Mouse (Mus musculus) liver, embryonic 11.5 days (tissue): ENCODE data around the gene Grik2. TPM values are rescaled to one million over a fixed set of nuclear protein-coding genes. Genes with fewer than 3 reads are reported as not detected.
A peak's percentile ranks its signal among the peaks of the same experiment; 100 is the strongest.

Experiments
- ATAC-seq: fragments of 200-750 bp; cut with Nextera tagmentation; replicated peaks from 2 replicates; pipeline ENCODE4 v1.8.0; 2017; ENCODE audit warnings: moderate number of reproducible peaks, mild to moderate bottlenecking, moderate TSS enrichment, moderate library complexity; ENCODE audit not compliant: low FRiP score
- DNase-seq: peaks from one replicate; pipeline ENCODE4 v3.0.0-alpha.2; 2017; ENCODE audit warnings: low spot score
- H3K27ac ChIP-seq: fragments of 300-500 bp; sonication (generic); 2 replicates; pipeline ENCODE4 v1.5.1; 2014; ENCODE audit warnings: mild to moderate bottlenecking, low read depth, low read length, control low read depth
- H3K27me3 ChIP-seq: fragments of 300-500 bp; sonication (generic); replicated peaks from 2 replicates; pipeline ENCODE4 v1.6.1; 2014; ENCODE audit warnings: low read length, mixed read lengths; ENCODE audit not compliant: control insufficient read depth, insufficient read depth
- H3K36me3 ChIP-seq: fragments of 300-500 bp; sonication (generic); 2 replicates; pipeline ENCODE4 v1.6.1; 2014; ENCODE audit warnings: mild to moderate bottlenecking, low read length, moderate library complexity, mixed read lengths; ENCODE audit not compliant: control insufficient read depth, insufficient read depth
- H3K4me1 ChIP-seq: fragments of 300-500 bp; sonication (generic); replicated peaks from 2 replicates; pipeline ENCODE4 v1.6.1; 2014; ENCODE audit warnings: low read length, mixed read lengths; ENCODE audit not compliant: control insufficient read depth, insufficient read depth
- H3K4me2 ChIP-seq: fragments of 300-500 bp; sonication (generic); 2 replicates; pipeline ENCODE4 v1.6.1; 2014; ENCODE audit warnings: mild to moderate bottlenecking, control low read depth, moderate library complexity
- H3K4me3 ChIP-seq: fragments of 300-500 bp; sonication (generic); 2 replicates; pipeline ENCODE4 v1.5.1; 2014; ENCODE audit warnings: low read depth, low read length, control low read depth
- H3K9ac ChIP-seq: fragments of 300-500 bp; sonication (generic); 2 replicates; pipeline ENCODE4 v1.6.1; 2014; ENCODE audit warnings: low read depth, low read length, control low read depth
- H3K9me3 ChIP-seq: fragments of 300-500 bp; sonication (generic); 2 replicates; pipeline ENCODE4 v1.6.1; 2016; ENCODE audit warnings: low read length, inconsistent platforms, mixed read lengths; ENCODE audit not compliant: control insufficient read depth
- WGBS: fragments of 180-500 bp; shearing (Covaris S2); extraction: QIAGEN DNeasy Blood & Tissue Kit; methylation state at CpG from one replicate; pipeline ENCODE4 v1.1.7; 2014; 5-methylcytosine and 5-hydroxymethylcytosine counted together
- polyA plus RNA-seq: library from polyadenylated mRNA; unstranded; fragments of >200 nt; fragmentation: Nextera tagmentation; extraction: Ambion mirVana; gene quantifications from 2 replicates; pipeline ENCODE4 v1.2.1, GENCODE M21; 2014

Grik2 gene
- 0.53 TPM in 2 replicates for polyA plus RNA-seq

DNA sequence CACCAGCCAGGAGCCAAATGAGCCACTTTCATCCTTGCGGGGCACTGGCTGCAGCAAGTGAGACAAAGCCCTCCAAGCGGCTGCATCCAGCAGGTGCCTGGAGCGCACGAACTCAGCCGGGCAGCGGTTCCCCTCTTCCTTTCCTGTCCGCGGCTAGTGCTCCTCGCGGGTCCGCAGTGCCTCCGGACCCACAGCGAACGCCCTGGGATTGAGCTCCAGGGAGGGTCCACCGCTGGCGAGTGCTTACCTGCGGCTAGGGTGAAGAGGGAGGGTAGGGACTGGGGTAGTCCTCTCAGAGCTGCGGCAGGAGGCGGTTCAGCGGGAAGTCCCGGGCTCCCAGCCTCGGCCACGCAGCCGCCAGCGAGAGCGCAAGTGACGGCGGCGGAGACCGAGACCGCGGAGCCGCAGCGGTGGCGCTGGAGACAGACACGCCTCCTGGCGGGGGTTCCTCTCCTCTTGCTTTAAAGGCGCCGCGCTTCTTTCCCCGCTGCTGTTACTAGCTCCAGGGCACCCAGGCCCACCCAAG, at the start of gene Grik2:
Gene Grik2, minus strand, starts transcription at position 386 of the 526 bp plus-strand sequence.
- Histone ChIP-seq H3K27ac (no peak within 1 kb of the TSS), H3K9me3 (no peaks in the 10 kb centered on the region), H3K4me3 (peak within 1 kb of the TSS; percentile 50), H3K27me3 (peaks cover 14% of the 10 kb centered on the region), H3K4me1 (no peaks in the 10 kb centered on the region), H3K4me2 (peak within 1 kb of the TSS; percentile 72), H3K36me3 (no peaks in the 10 kb centered on the region), H3K9ac (no peak within 1 kb of the TSS)
- peak; percentile 60 for DNase-seq
- WGBS: 1% methylated on average over 41 of the region's 41 CpGs
- peak; percentile 49 for ATAC-seq

- Histone ChIP-seq H3K4me2 (no peak overlapping the region), H3K4me3 (no peak overlapping the region), H3K9ac (no peak overlapping the region), H3K27me3 (no peaks in the 10 kb centered on the region), H3K9me3 (no peaks in the 10 kb centered on the region), H3K4me1 (no peaks in the 10 kb centered on the region), H3K36me3 (no peaks in the 10 kb centered on the region), H3K27ac (no peak overlapping the region)
- DNase-seq: no peak
- 81% methylated on average over 3 of the region's 3 CpGs for WGBS
- ATAC-seq: no peak
Observed at GRCm38 (mm10) chr10:49834392-49834791, 45.8 kb upstream of the Grik2 start.

DNA sequence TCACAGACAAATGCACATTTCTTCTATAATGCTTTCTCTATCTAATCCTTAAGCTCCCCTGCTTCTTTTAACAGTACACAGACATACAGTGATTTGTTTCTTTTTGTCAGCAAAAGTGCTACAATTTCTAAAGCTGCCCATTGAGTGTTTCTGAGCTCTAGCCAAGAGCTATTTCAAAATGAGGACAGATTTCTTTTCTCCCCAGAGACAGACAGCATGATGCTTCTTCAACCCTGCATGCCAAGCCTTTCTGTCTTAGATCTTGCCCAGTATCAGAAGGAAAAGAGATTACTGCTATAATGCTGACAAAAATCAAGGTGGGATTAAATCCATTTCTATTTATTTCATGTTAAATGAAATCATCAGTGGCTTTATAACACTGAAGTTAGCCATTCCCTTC, 18.7 kb upstream of the Grik2 start:
- H3K4me1 ChIP-seq: no peaks in the 10 kb centered on the region
- no peak overlapping the region for H3K4me2 ChIP-seq
- H3K36me3 ChIP-seq: no peaks in the 10 kb centered on the region
- no peak overlapping the region for H3K9ac ChIP-seq
- no peak overlapping the region for H3K4me3 ChIP-seq
- H3K27ac ChIP-seq: no peak overlapping the region
- no peaks in the 10 kb centered on the region for H3K9me3 ChIP-seq
- no peak for DNase-seq
- ATAC-seq: no peak
- H3K27me3 ChIP-seq: no peaks in the 10 kb centered on the region

- 79% methylated on average over 1 of the region's 1 CpGs for WGBS
Observed at GRCm38 (mm10) chr10:49801001-49801400, 12.4 kb upstream of the Grik2 start.

DNA sequence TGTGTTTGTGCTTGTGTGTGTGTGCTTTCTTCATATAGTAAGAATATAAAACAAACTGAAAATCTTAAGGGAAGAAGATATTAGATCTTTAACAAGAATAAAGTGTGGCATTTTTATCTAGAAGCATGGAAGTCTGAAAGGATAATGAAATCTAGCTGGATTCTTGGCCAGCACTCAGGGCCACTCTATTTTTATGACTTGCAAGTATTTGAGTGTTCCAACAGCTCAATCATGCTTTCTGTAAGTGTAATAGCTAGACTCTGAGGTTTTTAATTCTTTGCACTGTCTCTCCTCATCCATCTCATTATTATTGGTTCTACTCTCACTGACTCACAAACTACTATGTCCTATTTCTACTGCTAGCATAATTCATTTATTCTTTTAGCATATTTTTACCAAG, 5.6 kb upstream of the Grik2 start:
- Histone ChIP-seq H3K27ac (no peak overlapping the region), H3K27me3 (no peaks in the 10 kb centered on the region), H3K4me1 (no peaks in the 10 kb centered on the region), H3K9me3 (no peaks in the 10 kb centered on the region), H3K36me3 (no peaks in the 10 kb centered on the region), H3K9ac (no peak overlapping the region), H3K4me2 (no peak overlapping the region), H3K4me3 (no peak overlapping the region)
- DNase-seq: no peak
- no peak for ATAC-seq

More at GRCm38 (mm10) chr10:49801001-49801400, 12.4 kb upstream of the Grik2 start:
- ATAC-seq (no peak), DNase-seq (no peak)
- H3K27ac ChIP-seq: no peak overlapping the region
- H3K4me2 ChIP-seq: no peak overlapping the region
- H3K4me1 ChIP-seq: no peaks in the 10 kb centered on the region
- H3K36me3 ChIP-seq: no peaks in the 10 kb centered on the region
- H3K27me3 ChIP-seq: no peaks in the 10 kb centered on the region
- no peak overlapping the region for H3K4me3 ChIP-seq
- no peaks in the 10 kb centered on the region for H3K9me3 ChIP-seq
- H3K9ac ChIP-seq: no peak overlapping the region

- no peaks in the 10 kb centered on the region for H3K36me3 ChIP-seq
- no peak overlapping the region for H3K9ac ChIP-seq
- H3K4me3 ChIP-seq: no peak overlapping the region
- no peak overlapping the region for H3K27ac ChIP-seq
- DNase-seq: no peak
- no peaks in the 10 kb centered on the region for H3K4me1 ChIP-seq
- no peaks in the 10 kb centered on the region for H3K9me3 ChIP-seq
- no peak for ATAC-seq
- peaks cover 14% of the 10 kb centered on the region for H3K27me3 ChIP-seq
- no peak overlapping the region for H3K4me2 ChIP-seq
- WGBS: 72% methylated on average over 8 of the region's 8 CpGs
Observed at GRCm38 (mm10) chr10:49790326-49790725, 1.8 kb upstream of the Grik2 start.

- DNase-seq (no peak), ATAC-seq (no peak)
- H3K4me2 ChIP-seq: no peak overlapping the region
- H3K36me3 ChIP-seq: no peaks in the 10 kb centered on the region
- H3K9me3 ChIP-seq: no peaks in the 10 kb centered on the region
- H3K4me3 ChIP-seq: no peak overlapping the region
- 47% methylated on average over 4 of the region's 4 CpGs for WGBS
- H3K9ac ChIP-seq: no peak overlapping the region
- no peaks in the 10 kb centered on the region for H3K4me1 ChIP-seq
- H3K27ac ChIP-seq: no peak overlapping the region
- H3K27me3 ChIP-seq: peaks cover 14% of the 10 kb centered on the region
Observed at GRCm38 (mm10) chr10:49789711-49790110, 1.1 kb upstream of the Grik2 start.

GRCm38 (mm10) chr10:49788914-49789313, 348 bp upstream of the Grik2 start:
- H3K27me3 ChIP-seq: peaks cover 14% of the 10 kb centered on the region
- no peak overlapping the region for H3K9ac ChIP-seq
- H3K4me1 ChIP-seq: no peaks in the 10 kb centered on the region
- no peak overlapping the region for H3K27ac ChIP-seq
- DNase-seq (no peak), ATAC-seq (no peak)
- H3K4me2 ChIP-seq: peak overlapping the region; percentile 72
- no peaks in the 10 kb centered on the region for H3K9me3 ChIP-seq
- 16% methylated on average over 5 of the region's 5 CpGs for WGBS
- H3K36me3 ChIP-seq: no peaks in the 10 kb centered on the region
- H3K4me3 ChIP-seq: peak overlapping the region; percentile 50

GRCm38 (mm10) chr10:49786630-49787029, 1.9 kb downstream of the Grik2 start:
- H3K9ac ChIP-seq: no peak overlapping the region
- no peak overlapping the region for H3K4me3 ChIP-seq
- H3K9me3 ChIP-seq: no peaks in the 10 kb centered on the region
- DNase-seq: no peak
- no peak overlapping the region for H3K4me2 ChIP-seq
- H3K27me3 ChIP-seq: peaks cover 21% of the 10 kb centered on the region
- no peak overlapping the region for H3K27ac ChIP-seq
- no peak for ATAC-seq
- no peaks in the 10 kb centered on the region for H3K4me1 ChIP-seq
- no peaks in the 10 kb centered on the region for H3K36me3 ChIP-seq
- 62% methylated on average over 3 of the region's 3 CpGs for WGBS
